26 mouse cellular contexts compared by ENCODE assay signal in the genomic region with DNA sequence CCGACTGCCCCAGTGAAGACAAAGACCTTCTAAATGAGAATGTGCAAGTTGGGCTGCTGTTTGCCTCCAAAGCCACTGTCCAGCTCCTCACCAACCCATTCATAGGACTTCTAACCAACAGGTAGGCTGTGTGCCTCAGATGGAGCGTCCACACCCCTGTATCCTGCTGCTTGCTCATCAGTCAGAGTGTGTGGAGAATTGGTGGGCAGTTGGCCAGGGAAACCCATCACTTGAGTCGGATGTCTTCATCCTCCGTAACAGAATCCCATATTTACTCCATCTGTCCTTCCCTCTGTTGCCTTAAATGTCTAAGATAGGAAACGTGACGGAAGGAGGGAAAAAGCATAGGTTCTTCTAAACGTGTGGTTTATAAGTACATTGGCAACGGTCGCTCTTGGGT. TPM values are rescaled to one million over a fixed set of nuclear protein-coding genes. Genes with fewer than 3 reads are reported as not detected.
DNase-seq lines count a peak whose midpoint lies in the region; ATAC-seq lines count a peak whose summit lies in the region.
"Had no signal": no experiment of that assay in that cellular context is flagged by ENCODE, and none has a peak within 500 bp of the region (broad histone marks: within the 10 kb centered on the region; RNA-seq: fewer than 3 reads in every experiment).

No protein-coding gene starts in this region.

- peaks cover 22% of the 10 kb centered on the region for H3K4me1 ChIP-seq in forebrain, embryonic 14.5 days (ENCODE audit: control insufficient read depth, insufficient read depth, low read length)
- H3K4me1 ChIP-seq in forebrain, embryonic 11.5 days (replicated peaks; ENCODE audit: control insufficient read depth, insufficient read depth, low read length), result peaks cover 29% of the 10 kb centered on the region
- H3K4me1 ChIP-seq in megakaryocyte, embryonic 14.5 days, result peaks cover 64% of the 10 kb centered on the region
- peaks cover 33% of the 10 kb centered on the region for H3K4me1 ChIP-seq in heart, embryonic 10.5 days

- H3K9ac ChIP-seq in forebrain, embryonic 14.5 days (ENCODE audit: low read length), result no peak overlapping the region
- H3K9ac ChIP-seq in forebrain, embryonic 11.5 days (ENCODE audit: low read length), result no peak overlapping the region
- H3K9ac ChIP-seq: embryonic facial prominence, embryonic 12.5 days; forebrain, postnatal 0 days; heart, embryonic 12.5 days; hindbrain, embryonic 14.5 days had no signal

- WGBS in forebrain, embryonic 14.5 days, result 87% methylated on average over 9 of the region's 9 CpGs
- WGBS in forebrain, embryonic 11.5 days, result 93% methylated on average over 9 of the region's 9 CpGs
- WGBS in heart, embryonic 10.5 days, result 89% methylated on average over 9 of the region's 9 CpGs

- DNase-seq in forebrain, embryonic 14.5 days (ENCODE audit: low spot score), result peak; percentile 29
- no peak for DNase-seq in forebrain, embryonic 11.5 days (ENCODE audit: low spot score)
- DNase-seq in right cerebral cortex, postnatal 14 days, result peak; percentile 59
- DNase-seq in right cerebral cortex, postnatal 25 days, result no peak
- DNase-seq in heart, embryonic 10.5 days (ENCODE audit: low spot score), result no peak
- DNase-seq: adrenal gland, postnatal 14 days; cerebellum, adult 8-10 months; cerebellum, postnatal 25 days; forebrain, postnatal 0 days; gastrocnemius, postnatal 14 days; heart, adult 2 months had no signal

- no peaks in the 10 kb centered on the region for H3K36me3 ChIP-seq in forebrain, embryonic 14.5 days (ENCODE audit: control insufficient read depth, insufficient read depth, low read length)
- H3K36me3 ChIP-seq in forebrain, embryonic 11.5 days (ENCODE audit: control insufficient read depth, insufficient read depth, low read length), result no peaks in the 10 kb centered on the region
- H3K36me3 ChIP-seq in megakaryocyte, embryonic 14.5 days (replicated peaks; ENCODE audit: low read length), result peaks cover 14% of the 10 kb centered on the region
- H3K36me3 ChIP-seq in heart, embryonic 10.5 days, result no peaks in the 10 kb centered on the region
- H3K36me3 ChIP-seq: embryonic facial prominence, embryonic 12.5 days; heart, embryonic 12.5 days; hindbrain, embryonic 10.5 days had no signal

- H3K27me3 ChIP-seq in forebrain, embryonic 14.5 days (replicated peaks; ENCODE audit: control insufficient read depth, insufficient read depth, low read length), result peaks cover 6% of the 10 kb centered on the region; the same call in 1 of the 2 replicates
- H3K27me3 ChIP-seq in forebrain, embryonic 11.5 days (ENCODE audit: control insufficient read depth, insufficient read depth, low read length), result peaks cover 15% of the 10 kb centered on the region
- peaks cover 39% of the 10 kb centered on the region for H3K27me3 ChIP-seq in megakaryocyte, embryonic 14.5 days (replicated peaks)
- H3K27me3 ChIP-seq in heart, embryonic 10.5 days (ENCODE audit: insufficient read depth, poor library complexity, severe bottlenecking), result peaks cover 54% of the 10 kb centered on the region
- H3K27me3 ChIP-seq: CH12.LX had no signal

- no peaks in the 10 kb centered on the region for H3K9me3 ChIP-seq in forebrain, embryonic 14.5 days (replicated peaks; ENCODE audit: control insufficient read depth, low read length)
- no peaks in the 10 kb centered on the region for H3K9me3 ChIP-seq in forebrain, embryonic 11.5 days (ENCODE audit: control insufficient read depth, low read length)
- H3K9me3 ChIP-seq in megakaryocyte, embryonic 14.5 days, result no peaks in the 10 kb centered on the region
- H3K9me3 ChIP-seq in heart, embryonic 10.5 days, result no peaks in the 10 kb centered on the region
- H3K9me3 ChIP-seq: embryonic facial prominence, embryonic 12.5 days; heart, embryonic 12.5 days; hindbrain, embryonic 10.5 days had no signal

- no peak for ATAC-seq in forebrain, embryonic 14.5 days
- ATAC-seq in forebrain, embryonic 11.5 days (replicated peaks; ENCODE audit: low FRiP score), result no peak
- ATAC-seq in megakaryocyte, adult 5-6 weeks (ENCODE audit: poor library complexity, severe bottlenecking), result no peak
- ATAC-seq: activated CD4-positive, CD25-positive, alpha-beta regulatory T cell, adult 4 months; forebrain, postnatal 0 days; Patski had no signal

- no peak overlapping the region for H3K27ac ChIP-seq in forebrain, embryonic 14.5 days (ENCODE audit: low read depth, low read length)
- no peak overlapping the region for H3K27ac ChIP-seq in forebrain, embryonic 11.5 days (ENCODE audit: low read depth, low read length)
- no peak overlapping the region for H3K27ac ChIP-seq in heart, embryonic 10.5 days
- H3K27ac ChIP-seq: embryonic facial prominence, embryonic 12.5 days; heart, adult 2 months; hindbrain, embryonic 10.5 days; hindbrain, embryonic 14.5 days had no signal

- H3K4me3 ChIP-seq in forebrain, embryonic 14.5 days (ENCODE audit: low read depth, low read length), result no peak overlapping the region
- H3K4me3 ChIP-seq in forebrain, embryonic 11.5 days (ENCODE audit: low read depth, low read length), result no peak overlapping the region
- H3K4me3 ChIP-seq in megakaryocyte, embryonic 14.5 days (replicated peaks), result peak overlapping the region; percentile 50
- H3K4me3 ChIP-seq in heart, embryonic 10.5 days, result no peak overlapping the region
- H3K4me3 ChIP-seq: embryonic facial prominence, embryonic 12.5 days; heart, adult 2 months; heart, embryonic 12.5 days; hindbrain, embryonic 10.5 days had no signal

- H3K4me2 ChIP-seq in forebrain, embryonic 14.5 days (ENCODE audit: low read length), result no peak overlapping the region
- H3K4me2 ChIP-seq in forebrain, embryonic 11.5 days (ENCODE audit: low read depth, low read length, severe bottlenecking), result no peak overlapping the region
- H3K4me2 ChIP-seq: embryonic facial prominence, embryonic 12.5 days; heart, embryonic 12.5 days; hindbrain, embryonic 14.5 days had no signal

RNA-seq across cellular contexts. Expression of a gene that starts 2.5 kb away (rescaled TPM):
- polyA plus RNA-seq in forebrain, embryonic 14.5 days (2014; fragmentation: Nextera tagmentation; extraction: Ambion mirVana), result 25.8 and 28.0 TPM in 2 replicates
- 19.3 and 19.7 TPM in 2 replicates for polyA plus RNA-seq in forebrain, embryonic 11.5 days (2014; fragmentation: Nextera tagmentation; extraction: Ambion mirVana)
- polyA plus RNA-seq in megakaryocyte, embryonic 14.5 days (2012; ENCODE audit: insufficient read depth, low replicate concordance), result 1.4 TPM in 1 of 2 replicates, not detected in the other
- 4.8 and 6.4 TPM in 2 replicates for total RNA-seq in megakaryocyte, adult 5-6 weeks (2015)
- 2.2 and 2.5 TPM in 2 replicates for total RNA-seq in megakaryocyte, adult 5-6 weeks (2017)
- polyA plus RNA-seq in heart, embryonic 10.5 days (2016; fragmentation: Nextera tagmentation; extraction: Ambion mirVana), result 9.0 and 10.1 TPM in 2 replicates

RNA-seq across cellular contexts. Expression of a gene that starts 44.2 kb away (rescaled TPM):
- polyA plus RNA-seq in forebrain, embryonic 14.5 days (2014; fragmentation: Nextera tagmentation; extraction: Ambion mirVana), result not detected in 2 replicates
- not detected in 2 replicates for polyA plus RNA-seq in forebrain, embryonic 11.5 days (2014; fragmentation: Nextera tagmentation; extraction: Ambion mirVana)
- polyA plus RNA-seq in megakaryocyte, embryonic 14.5 days (2012; ENCODE audit: insufficient read depth, low replicate concordance), result not detected in 2 replicates
- not detected in 2 replicates for total RNA-seq in megakaryocyte, adult 5-6 weeks (2015)
- total RNA-seq in megakaryocyte, adult 5-6 weeks (2017), result not detected in 2 replicates
- not detected in 2 replicates for polyA plus RNA-seq in heart, embryonic 10.5 days (2016; fragmentation: Nextera tagmentation; extraction: Ambion mirVana)
- total RNA-seq: adrenal gland, adult 18-20 months; adrenal gland, postnatal 14 days; CH12.LX; forebrain, postnatal 0 days; gastrocnemius, adult 18-20 months; gastrocnemius, postnatal 14 days; heart, adult 2 months; heart, postnatal 25 days had no signal
- polyA plus RNA-seq: activated CD4-positive, CD25-positive, alpha-beta regulatory T cell, adult 4 months; cortical plate, adult 2 months; embryonic facial prominence, embryonic 12.5 days; gonadal fat pad, adult 2 months; heart, adult 2 months; heart, embryonic 12.5 days; heart, embryonic 16.5 days; hindbrain, embryonic 10.5 days; hindbrain, embryonic 14.5 days; Patski had no signal

RNA-seq across cellular contexts. Expression of a gene that starts 58.9 kb away (rescaled TPM):
- polyA plus RNA-seq in forebrain, embryonic 14.5 days (2014; fragmentation: Nextera tagmentation; extraction: Ambion mirVana), result 9.8 and 28.2 TPM in 2 replicates
- polyA plus RNA-seq in forebrain, embryonic 11.5 days (2014; fragmentation: Nextera tagmentation; extraction: Ambion mirVana), result 9.5 and 13.5 TPM in 2 replicates
- 5.6 and 40.0 TPM in 2 replicates for polyA plus RNA-seq in megakaryocyte, embryonic 14.5 days (2012; ENCODE audit: insufficient read depth, low replicate concordance)
- 585 and 699 TPM in 2 replicates for total RNA-seq in megakaryocyte, adult 5-6 weeks (2015)
- 550 and 766 TPM in 2 replicates for total RNA-seq in megakaryocyte, adult 5-6 weeks (2017)
- 7.2 and 8.9 TPM in 2 replicates for polyA plus RNA-seq in heart, embryonic 10.5 days (2016; fragmentation: Nextera tagmentation; extraction: Ambion mirVana)

Comparison
In these comparisons a context has a peak if more than half of its experiments do, and no peak if none do; other contexts are left out.
1. DNase-seq: peak in forebrain, embryonic 14.5 days (single experiment) and right cerebral cortex, postnatal 14 days (single experiment); none in forebrain, embryonic 11.5 days (single experiment), right cerebral cortex, postnatal 25 days (single experiment) and heart, embryonic 10.5 days (single experiment).